Mouse (Mus musculus) liver (tissue): ENCODE measurements around the gene Adap1.

Experiments used
- DNase-seq: peaks from one replicate; pipeline ENCODE4 v3.0.0-alpha.2; 2020; ENCODE audit warnings: mixed read lengths

Gene Adap1

GRCm38 (mm10) chr5:139320424-139320823, 5.0 kb downstream of the Adap1 start:
- DNase-seq = no peak

DNA sequence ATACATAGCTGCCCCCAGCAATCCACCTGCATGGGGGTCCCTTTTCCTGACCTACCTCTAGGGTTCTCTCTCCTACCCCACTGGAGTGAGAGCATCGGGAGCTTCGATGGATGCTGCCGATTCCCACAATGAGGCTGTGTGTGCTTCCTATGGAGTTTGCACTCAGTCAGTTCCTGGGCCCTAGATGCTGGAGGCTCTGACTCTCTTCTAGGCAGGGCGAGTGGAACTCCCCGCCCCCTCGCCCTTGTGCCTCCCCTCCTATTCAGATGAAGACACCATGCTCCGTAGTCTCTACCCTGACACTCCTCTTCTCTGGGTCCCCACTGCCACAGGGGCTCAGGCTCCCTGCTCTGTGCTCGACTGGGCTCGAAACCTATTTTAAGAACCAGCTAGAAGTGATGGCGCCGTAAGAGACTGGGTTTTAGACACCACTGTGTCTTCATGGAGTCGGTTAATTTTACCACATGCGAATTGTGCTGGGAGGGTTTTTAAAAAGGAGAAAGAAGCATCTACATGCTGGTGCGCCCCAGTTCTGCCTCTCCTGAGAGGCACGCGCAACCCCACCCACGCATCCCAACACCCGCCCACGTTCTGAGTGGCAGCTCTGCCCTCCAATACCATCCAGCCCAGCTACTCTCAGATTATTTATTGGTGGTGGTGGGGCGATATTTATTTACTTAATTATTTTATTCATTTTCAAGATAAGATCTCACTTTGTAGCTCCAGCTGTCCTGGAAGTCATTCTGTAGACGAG, 7.5 kb downstream of the Adap1 start:
- DNase-seq = no peak

DNA sequence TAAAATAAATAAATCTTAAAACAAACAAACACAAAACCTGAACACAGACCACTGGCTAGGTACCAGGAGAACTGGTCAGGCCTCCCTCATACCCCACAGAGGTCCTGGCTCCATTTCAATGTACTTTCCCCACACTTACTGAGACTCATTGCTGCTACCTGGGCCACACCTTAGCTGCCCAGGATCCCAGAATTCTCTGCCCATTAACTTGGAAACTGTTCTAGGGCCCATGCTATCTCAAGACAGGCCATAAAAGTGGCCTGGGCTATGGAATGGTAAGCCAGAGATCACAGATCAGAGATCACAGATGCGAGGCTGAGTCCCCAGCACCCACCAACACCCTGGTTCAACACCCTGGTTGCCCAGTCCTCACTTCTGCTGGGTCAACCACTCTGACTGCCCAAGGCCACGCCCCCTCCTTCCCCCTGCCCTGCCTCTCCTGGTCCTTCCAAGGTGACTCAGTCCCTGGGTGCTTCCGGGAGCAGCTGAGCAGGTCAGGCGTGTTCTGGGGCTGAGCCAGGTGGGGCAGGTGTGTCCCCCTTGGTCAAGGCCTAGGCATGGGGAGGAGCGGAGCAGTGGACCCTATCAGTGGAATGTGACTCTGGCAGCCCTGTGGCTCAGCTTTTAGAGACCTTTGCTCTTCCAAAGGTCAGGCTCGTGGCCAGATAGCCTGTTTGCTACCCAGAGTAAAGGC, 8.3 kb downstream of the Adap1 start:
- peak; percentile 54 for DNase-seq

DNA sequence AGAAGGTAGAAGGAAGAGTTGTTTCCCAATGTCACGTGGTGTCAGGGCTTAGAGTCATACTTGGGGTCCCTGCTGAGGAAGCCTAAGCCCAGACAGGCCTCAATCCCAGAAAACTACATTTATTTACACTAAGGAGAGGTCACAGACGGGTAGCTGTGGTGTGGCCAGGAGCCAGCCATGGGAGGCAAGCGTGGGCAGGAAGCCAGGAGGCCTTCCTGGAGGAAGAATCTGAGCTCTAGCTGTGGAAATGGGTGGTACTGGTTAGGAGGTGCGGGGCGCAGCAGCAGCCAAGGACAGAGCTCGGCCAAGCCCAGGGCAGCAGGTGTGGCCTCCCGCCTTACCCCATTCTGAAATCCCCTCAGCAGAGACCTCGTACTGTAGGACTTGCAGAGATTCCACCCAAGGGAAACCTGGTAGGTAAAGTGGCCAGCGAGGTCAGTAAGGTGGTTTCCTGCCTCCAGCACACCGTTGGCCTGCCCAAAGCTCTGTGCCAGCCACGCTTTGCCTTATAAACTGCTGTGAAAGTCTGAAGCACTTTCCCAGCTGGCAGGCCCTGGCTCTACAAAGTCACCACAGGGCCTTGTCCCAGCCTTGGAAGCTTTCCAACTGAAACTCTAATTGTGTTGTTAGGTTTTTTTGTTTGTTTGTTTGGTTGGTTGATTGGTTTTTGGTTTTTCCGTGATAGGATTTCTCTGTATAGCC, 10.3 kb downstream of the Adap1 start:
- DNase-seq = no peak

GRCm38 (mm10) chr5:139313536-139313935, 11.9 kb downstream of the Adap1 start:
- DNase-seq = no peak

DNA sequence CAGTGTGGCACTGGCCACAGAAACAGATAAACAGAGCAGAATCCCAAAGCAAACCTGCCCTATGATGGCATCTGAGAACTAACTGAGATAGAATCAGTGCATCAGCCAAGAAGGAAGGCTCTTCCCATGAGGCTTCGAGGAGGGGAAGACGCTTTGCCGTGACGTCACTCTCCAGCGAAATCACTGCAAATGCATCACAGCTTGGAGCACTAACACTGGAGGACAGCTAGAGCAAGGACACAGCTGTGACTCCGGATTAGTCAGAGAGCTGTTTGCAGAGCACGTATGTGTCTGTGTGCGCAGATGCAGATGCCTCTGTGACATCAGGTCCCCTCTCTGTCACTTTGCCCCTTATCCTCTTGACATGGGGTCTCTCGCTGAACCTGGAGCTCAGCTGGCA, 13.6 kb downstream of the Adap1 start:
- no peak for DNase-seq

- no peak for DNase-seq
These were observed 14.9 kb downstream of the Adap1 start for GRCm38 (mm10) chr5:139310477-139310876.

DNA sequence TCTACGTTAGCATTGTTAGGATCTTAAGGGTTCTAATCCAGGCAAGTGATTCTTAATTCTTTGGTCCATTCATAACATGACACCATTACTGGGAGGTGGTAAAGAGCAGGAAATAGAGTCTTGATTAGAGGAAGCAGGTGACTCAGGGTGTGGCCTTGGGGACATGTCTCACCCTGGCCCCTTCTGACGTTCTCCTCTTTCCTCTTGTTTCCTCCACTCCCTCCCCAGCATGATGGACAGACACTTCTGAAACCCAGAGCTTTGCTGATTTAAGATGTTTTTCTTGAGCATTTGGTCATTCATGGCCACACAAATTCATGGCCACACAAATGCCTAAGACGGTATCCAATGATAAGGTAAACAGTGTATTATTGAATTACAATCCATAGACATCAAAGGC, 15.5 kb downstream of the Adap1 start:
- no peak for DNase-seq

DNA sequence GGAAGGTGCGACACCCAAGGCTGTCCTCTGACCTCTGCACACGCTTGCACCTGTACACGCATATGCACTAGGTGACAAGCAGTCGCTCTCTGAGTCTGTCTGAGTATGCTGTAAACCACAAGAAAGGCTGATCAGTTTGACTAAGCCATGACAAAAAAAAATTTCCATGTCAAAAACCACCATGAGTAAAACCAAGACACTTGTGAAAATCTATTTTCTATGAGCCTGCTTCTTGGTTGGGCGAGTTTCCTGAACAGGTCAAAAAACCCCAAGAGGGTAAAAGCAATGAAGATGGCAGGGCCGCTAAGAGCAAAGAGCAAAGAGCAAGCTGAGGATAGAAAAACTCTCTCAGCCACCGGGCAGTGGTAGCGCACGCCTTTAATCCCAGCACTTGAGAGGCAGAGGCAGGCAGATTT, 21.8 kb downstream of the Adap1 start:
- DNase-seq = no peak

- DNase-seq = no peak
These were observed 23.3 kb downstream of the Adap1 start for GRCm38 (mm10) chr5:139302101-139302500.

- DNase-seq = no peak
These were observed 27.7 kb downstream of the Adap1 start for GRCm38 (mm10) chr5:139297745-139298144.

GRCm38 (mm10) chr5:139297092-139297491, 28.3 kb downstream of the Adap1 start:
- no peak for DNase-seq

- DNase-seq = no peak
These were observed 31.3 kb downstream of the Adap1 start for GRCm38 (mm10) chr5:139294089-139294488.

DNA sequence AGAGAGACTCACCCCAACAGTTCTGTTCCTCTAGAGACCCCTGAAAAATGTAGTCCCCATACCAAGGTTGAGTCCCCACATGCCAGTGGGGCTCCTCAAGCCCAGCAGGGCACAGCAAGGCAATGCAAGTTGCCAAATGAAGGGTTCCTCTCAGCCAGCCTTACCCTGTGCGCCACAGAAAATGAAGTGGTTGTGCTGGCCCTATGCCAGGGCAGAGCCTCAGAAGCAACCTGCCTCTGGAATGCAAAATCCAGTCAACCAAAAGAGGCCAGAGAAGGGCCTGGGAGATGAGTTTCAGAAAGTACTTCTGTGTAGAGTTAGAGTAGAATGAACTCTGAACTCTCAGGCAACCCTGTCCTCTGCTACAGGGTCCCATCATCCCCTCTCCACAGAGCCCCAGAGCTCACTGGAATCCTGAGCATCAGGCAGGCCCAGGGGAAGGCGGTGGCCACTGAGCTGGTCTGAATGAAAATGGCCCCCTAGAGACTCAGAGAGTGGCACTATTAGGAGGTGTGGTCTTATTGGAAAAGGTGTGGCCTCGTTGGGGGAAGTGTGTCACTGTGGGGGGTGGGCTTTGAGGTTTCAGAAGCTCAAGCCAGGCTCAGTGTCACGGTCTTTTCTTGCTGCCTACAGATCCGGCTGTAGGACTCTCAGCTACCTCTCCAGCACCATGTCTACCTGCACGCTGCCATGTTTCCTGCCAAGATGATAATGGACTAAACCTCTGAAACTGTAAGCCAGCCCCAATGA, 33.4 kb downstream of the Adap1 start:
- no peak for DNase-seq

DNA sequence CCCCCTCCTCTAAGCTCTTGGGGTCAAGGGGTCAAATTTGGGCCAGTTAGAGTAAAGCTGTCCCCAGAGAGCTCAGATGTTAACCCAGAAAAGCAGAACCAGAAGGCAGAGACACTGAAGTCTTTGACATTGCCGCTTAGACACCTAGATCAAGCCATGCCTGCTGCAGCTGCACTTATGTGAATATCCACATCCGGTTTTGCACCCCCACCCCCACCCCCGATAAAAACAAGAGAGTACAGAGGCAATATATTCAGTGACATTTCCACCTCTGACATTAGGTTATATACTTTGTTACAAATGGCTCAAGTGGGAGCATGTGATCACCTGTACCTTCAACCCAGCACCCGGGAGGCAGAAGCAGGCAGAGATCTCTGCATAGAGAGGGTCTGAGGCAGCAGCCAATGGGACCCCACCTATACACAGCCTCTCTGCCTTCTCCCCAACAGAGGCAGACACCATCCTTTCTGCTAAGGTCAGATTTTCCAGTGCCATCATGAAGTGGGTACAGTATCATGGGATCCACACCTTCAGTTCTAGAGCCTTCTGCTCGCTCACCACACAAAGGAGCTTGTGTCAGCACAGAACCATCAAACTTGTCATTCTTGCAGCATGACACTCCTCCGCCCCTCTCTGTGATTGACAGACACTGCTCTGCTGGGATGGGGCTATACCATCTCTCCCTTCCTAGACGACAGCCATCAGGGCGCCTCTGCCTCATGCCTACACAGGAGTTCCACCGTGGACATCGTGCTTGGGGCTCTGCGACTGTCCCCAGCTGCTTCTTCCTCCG, 34.8 kb downstream of the Adap1 start:
- DNase-seq = no peak

DNA sequence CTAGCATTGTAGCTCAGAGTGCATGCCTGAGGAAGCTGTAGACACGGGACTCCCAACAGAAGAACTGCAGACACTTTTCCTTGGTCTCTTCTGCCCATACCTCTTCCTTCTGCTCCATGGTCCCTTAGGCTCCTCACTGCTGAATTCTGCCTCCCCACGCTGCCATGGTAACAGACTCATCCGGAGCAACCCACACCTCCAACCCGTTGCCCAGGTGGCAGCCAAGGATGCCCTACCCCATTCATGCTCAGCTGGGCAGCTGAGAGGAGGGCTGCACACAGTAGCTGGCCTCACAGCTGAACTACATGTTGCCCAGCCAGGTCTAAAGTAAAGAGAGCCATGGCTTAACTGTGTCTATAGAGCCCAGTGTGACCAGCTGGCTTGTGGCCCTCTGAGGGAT, 36.8 kb downstream of the Adap1 start:
- no peak for DNase-seq

GRCm38 (mm10) chr5:139287787-139288186, 37.6 kb downstream of the Adap1 start:
- DNase-seq = no peak

DNA sequence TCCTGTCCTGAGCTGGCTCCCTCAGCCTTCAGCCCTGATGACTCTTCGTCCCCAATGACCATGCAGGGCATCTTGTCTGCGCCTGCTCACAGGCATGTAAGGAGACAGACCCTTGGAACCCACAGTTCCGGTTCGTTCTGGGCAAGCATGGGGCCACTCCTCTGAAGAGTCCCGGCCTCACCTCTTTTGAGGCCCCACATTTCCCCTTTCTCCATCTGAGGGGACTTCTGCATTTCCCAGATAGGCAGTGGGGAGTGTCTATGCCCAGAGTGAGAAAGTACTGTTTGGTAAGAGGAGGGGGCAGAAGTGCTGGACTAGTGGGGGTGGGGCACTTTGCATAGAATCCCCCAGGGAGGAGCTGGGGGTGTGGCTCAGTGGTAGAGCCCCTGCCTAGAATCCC, 38.3 kb downstream of the Adap1 start:
- DNase-seq = peak; percentile 52

DNA sequence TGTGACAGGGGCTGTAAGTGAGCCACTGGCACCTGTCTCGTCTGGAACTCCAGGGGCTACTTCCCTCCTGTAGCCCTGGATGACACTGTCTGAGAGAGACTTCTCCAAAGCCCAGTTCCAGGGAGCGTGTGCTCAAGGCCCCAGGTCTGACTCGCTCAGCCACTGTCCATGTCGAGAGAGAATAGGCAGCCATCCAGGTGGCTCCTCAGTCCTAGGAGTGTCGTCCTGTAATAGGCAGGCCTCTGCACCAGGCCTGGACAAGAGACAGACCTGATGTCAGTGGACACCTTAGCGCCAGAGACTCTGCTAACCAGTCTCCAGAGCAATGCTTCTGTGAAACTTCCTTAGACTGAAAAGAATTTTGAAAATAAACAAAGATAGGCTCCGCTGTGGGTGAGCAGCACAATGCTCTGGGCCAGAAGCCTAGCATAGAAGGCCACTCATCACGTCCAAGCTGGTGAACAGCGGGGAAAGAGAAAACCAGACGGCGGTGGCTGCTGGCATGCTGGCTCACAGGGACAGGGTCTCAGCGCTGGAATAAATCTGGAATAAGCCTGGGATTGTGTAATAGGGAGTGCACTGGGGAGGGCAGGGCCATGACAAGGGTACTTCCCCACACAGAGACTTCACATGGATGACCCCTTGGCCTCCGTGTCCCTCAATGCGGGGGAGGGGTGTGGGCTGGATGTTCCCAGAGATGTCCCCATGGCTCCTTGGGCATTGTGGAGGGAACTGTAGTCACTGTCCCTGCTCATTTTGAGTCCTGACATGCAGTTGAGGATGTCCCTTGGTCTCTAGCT, 39.1 kb downstream of the Adap1 start:
- peak; percentile 33 for DNase-seq

DNA sequence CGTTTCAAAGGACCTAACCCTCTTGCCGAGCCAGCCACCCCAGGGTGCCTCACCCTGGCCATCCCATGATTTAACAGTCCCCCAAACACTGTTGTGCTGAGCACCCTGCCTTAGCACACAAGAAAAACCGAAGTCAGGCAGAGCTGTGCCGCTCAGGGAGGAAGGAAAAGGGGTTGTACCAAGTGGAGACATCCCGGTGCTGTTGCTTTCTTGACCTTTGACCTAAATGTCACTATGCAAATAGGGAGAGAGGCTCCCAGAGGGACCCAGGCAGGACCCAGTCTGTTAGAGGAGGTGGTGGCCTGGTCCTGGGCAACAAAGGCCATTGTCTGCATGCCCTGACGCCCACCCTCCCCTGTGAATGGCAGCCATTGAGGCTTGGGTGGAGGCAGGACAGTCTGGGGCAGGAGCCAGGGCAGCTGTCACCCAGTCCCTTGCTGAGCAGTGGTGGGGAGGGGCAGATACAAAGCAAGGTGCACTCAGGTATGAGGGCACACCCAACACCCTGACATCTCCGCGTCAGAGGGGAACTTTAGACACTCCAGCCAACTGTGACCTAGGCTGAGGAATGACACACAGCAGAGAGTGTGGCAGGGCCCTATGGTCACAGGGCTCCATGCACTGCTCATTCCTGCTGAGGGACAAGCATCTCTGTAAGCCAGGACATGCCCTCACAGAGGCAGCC, 39.9 kb downstream of the Adap1 start:
- DNase-seq = no peak
